Mouse (Mus musculus) hindbrain, embryonic 11.5 days (tissue): Measurements from ENCODE around the gene Tpr. TPM values are rescaled to one million over a fixed set of nuclear protein-coding genes. Genes with fewer than 3 reads are reported as not detected.

ENCODE experiments used
- ATAC-seq: fragments of 200-750 bp; cut with Nextera tagmentation; 2 replicates; pipeline ENCODE4 v1.8.0; 2017; ENCODE audit warnings: mild to moderate bottlenecking, moderate TSS enrichment, moderate library complexity; ENCODE audit not compliant: low FRiP score
- DNase-seq: peaks from one replicate; pipeline ENCODE4 v3.0.0-alpha.2; 2015; ENCODE audit warnings: low spot score
- H3K27ac ChIP-seq: fragments of 300-500 bp; sonication (generic); 2 replicates; pipeline ENCODE4 v1.5.1; 2014; ENCODE audit warnings: mild to moderate bottlenecking, low read depth, low read length
- H3K27me3 ChIP-seq: fragments of 300-500 bp; sonication (generic); 2 replicates; pipeline ENCODE4 v1.6.1; 2014; ENCODE audit warnings: mild to moderate bottlenecking, low read length, moderate library complexity, mixed read lengths; ENCODE audit not compliant: control insufficient read depth, insufficient read depth
- H3K36me3 ChIP-seq: fragments of 300-500 bp; sonication (generic); 2 replicates; pipeline ENCODE4 v1.6.1; 2014; ENCODE audit warnings: mild to moderate bottlenecking, low read length, moderate library complexity, mixed read lengths; ENCODE audit not compliant: control insufficient read depth, insufficient read depth
- H3K4me1 ChIP-seq: fragments of 300-500 bp; sonication (generic); replicated peaks from 2 replicates; pipeline ENCODE4 v1.6.1; 2014; ENCODE audit warnings: low read length, mixed read lengths; ENCODE audit not compliant: control insufficient read depth, insufficient read depth
- H3K4me2 ChIP-seq: fragments of 300-500 bp; sonication (generic); replicated peaks from 2 replicates; pipeline ENCODE4 v1.6.1; 2014; ENCODE audit warnings: mild to moderate bottlenecking, low read depth, low read length
- H3K4me3 ChIP-seq: fragments of 300-500 bp; sonication (generic); 2 replicates; pipeline ENCODE4 v1.5.1; 2014; ENCODE audit warnings: low read depth, low read length
- H3K9ac ChIP-seq: fragments of 300-500 bp; sonication (generic); 2 replicates; pipeline ENCODE4 v1.6.1; 2014; ENCODE audit warnings: low read depth, low read length
- H3K9me3 ChIP-seq: fragments of 300-500 bp; sonication (generic); 2 replicates; pipeline ENCODE4 v1.6.1; 2016; ENCODE audit warnings: low read length; ENCODE audit not compliant: control insufficient read depth
- WGBS: fragments of 180-500 bp; shearing (Covaris S2); extraction: QIAGEN DNeasy Blood & Tissue Kit; methylation state at CpG from one replicate; pipeline ENCODE4 v1.1.7; 2014; 5-methylcytosine and 5-hydroxymethylcytosine counted together
- polyA plus RNA-seq: library from polyadenylated mRNA; unstranded; fragments of >200 nt; fragmentation: Nextera tagmentation; extraction: Ambion mirVana; gene quantifications from 2 replicates; pipeline ENCODE4 v1.2.1, GENCODE M21; 2014

Gene Tpr
- polyA plus RNA-seq, 1 experiment from 2014 or later, result 199 TPM

- no peak overlapping the region for H3K9ac ChIP-seq
- H3K4me2 ChIP-seq, result no peak overlapping the region
- no peak overlapping the region for H3K27ac ChIP-seq
- ATAC-seq, result no peak
- no peaks in the 10 kb centered on the region for H3K9me3 ChIP-seq
- no peak overlapping the region for H3K4me3 ChIP-seq
- peaks cover 11% of the 10 kb centered on the region for H3K36me3 ChIP-seq
- H3K4me1 ChIP-seq, result no peaks in the 10 kb centered on the region
- H3K27me3 ChIP-seq, result no peaks in the 10 kb centered on the region
- 81% methylated on average over 3 of the region's 3 CpGs for WGBS
- no peak for DNase-seq
Observed at GRCm38 (mm10) chr1:150426216-150426615, 33.6 kb downstream of the Tpr start.

- peaks cover 15% of the 10 kb centered on the region for H3K36me3 ChIP-seq
- no peak for ATAC-seq
Observed at GRCm38 (mm10) chr1:150438641-150439040, 46.0 kb downstream of the Tpr start.

GRCm38 (mm10) chr1:150441731-150442130 is 49.1 kb downstream of the Tpr start:
- WGBS, result 85% methylated on average over 4 of the region's 4 CpGs
- Histone ChIP-seq H3K4me3 (no peak overlapping the region), H3K4me1 (no peaks in the 10 kb centered on the region), H3K4me2 (no peak overlapping the region), H3K27ac (no peak overlapping the region), H3K36me3 (peaks cover 5% of the 10 kb centered on the region), H3K9me3 (no peaks in the 10 kb centered on the region), H3K9ac (no peak overlapping the region), H3K27me3 (no peaks in the 10 kb centered on the region)
- DNase-seq (no peak), ATAC-seq (no peak)

More at GRCm38 (mm10) chr1:150438641-150439040, 46.0 kb downstream of the Tpr start:
- Histone ChIP-seq H3K27ac (no peak overlapping the region), H3K4me3 (no peak overlapping the region), H3K9ac (no peak overlapping the region), H3K9me3 (no peaks in the 10 kb centered on the region), H3K4me1 (no peaks in the 10 kb centered on the region), H3K27me3 (no peaks in the 10 kb centered on the region), H3K4me2 (no peak overlapping the region)
- no peak for DNase-seq
- 89% methylated on average over 3 of the region's 3 CpGs for WGBS

- no peak for DNase-seq
- Histone ChIP-seq H3K4me3 (no peak overlapping the region), H3K9ac (no peak overlapping the region), H3K9me3 (no peaks in the 10 kb centered on the region), H3K4me2 (no peak overlapping the region), H3K27me3 (no peaks in the 10 kb centered on the region), H3K36me3 (no peaks in the 10 kb centered on the region), H3K4me1 (no peaks in the 10 kb centered on the region), H3K27ac (no peak overlapping the region)
- no peak for ATAC-seq
- 94% methylated on average over 5 of the region's 5 CpGs for WGBS
Observed at GRCm38 (mm10) chr1:150458977-150459376, 66.3 kb downstream of the Tpr start.

- no peaks in the 10 kb centered on the region for H3K27me3 ChIP-seq
- H3K4me1 ChIP-seq, result no peaks in the 10 kb centered on the region
- no peak for DNase-seq
- no peak for ATAC-seq
- H3K36me3 ChIP-seq, result no peaks in the 10 kb centered on the region
- no peak overlapping the region for H3K27ac ChIP-seq
- H3K9ac ChIP-seq, result no peak overlapping the region
- WGBS, result 89% methylated on average over 3 of the region's 3 CpGs
- no peaks in the 10 kb centered on the region for H3K9me3 ChIP-seq
- no peak overlapping the region for H3K4me2 ChIP-seq
- H3K4me3 ChIP-seq, result no peak overlapping the region
Observed at GRCm38 (mm10) chr1:150459599-150459998, 67.0 kb downstream of the Tpr start.

GRCm38 (mm10) chr1:150460595-150460994 is 68.0 kb downstream of the Tpr start:
- no peak overlapping the region for H3K4me2 ChIP-seq
- H3K9me3 ChIP-seq, result no peaks in the 10 kb centered on the region
- ATAC-seq, result no peak
- no peak for DNase-seq
- no peak overlapping the region for H3K27ac ChIP-seq
- H3K27me3 ChIP-seq, result no peaks in the 10 kb centered on the region
- no peak overlapping the region for H3K9ac ChIP-seq
- no peak overlapping the region for H3K4me3 ChIP-seq
- WGBS, result 85% methylated on average over 7 of the region's 7 CpGs
- no peaks in the 10 kb centered on the region for H3K4me1 ChIP-seq
- H3K36me3 ChIP-seq, result no peaks in the 10 kb centered on the region

GRCm38 (mm10) chr1:150463068-150463467 is 70.4 kb downstream of the Tpr start:
- DNase-seq (no peak), ATAC-seq (no peak)
- no peak overlapping the region for H3K4me3 ChIP-seq
- H3K4me2 ChIP-seq, result no peak overlapping the region
- no peaks in the 10 kb centered on the region for H3K9me3 ChIP-seq
- no peaks in the 10 kb centered on the region for H3K4me1 ChIP-seq
- no peaks in the 10 kb centered on the region for H3K36me3 ChIP-seq
- 78% methylated on average over 5 of the region's 5 CpGs for WGBS
- no peak overlapping the region for H3K27ac ChIP-seq
- H3K27me3 ChIP-seq, result no peaks in the 10 kb centered on the region
- no peak overlapping the region for H3K9ac ChIP-seq

- Histone ChIP-seq H3K4me3 (no peak overlapping the region), H3K9me3 (no peaks in the 10 kb centered on the region), H3K4me1 (no peaks in the 10 kb centered on the region), H3K4me2 (no peak overlapping the region), H3K27ac (no peak overlapping the region), H3K36me3 (no peaks in the 10 kb centered on the region), H3K27me3 (no peaks in the 10 kb centered on the region), H3K9ac (no peak overlapping the region)
- WGBS, result 85% methylated on average over 4 of the region's 4 CpGs
- no peak for DNase-seq
- no peak for ATAC-seq
Observed at GRCm38 (mm10) chr1:150463691-150464090, 71.1 kb downstream of the Tpr start.

- no peaks in the 10 kb centered on the region for H3K27me3 ChIP-seq
- 89% methylated on average over 10 of the region's 10 CpGs for WGBS
- H3K4me1 ChIP-seq, result no peaks in the 10 kb centered on the region
- DNase-seq (no peak), ATAC-seq (no peak)
- H3K9ac ChIP-seq, result no peak overlapping the region
- H3K4me3 ChIP-seq, result no peak overlapping the region
- H3K27ac ChIP-seq, result no peak overlapping the region
- no peak overlapping the region for H3K4me2 ChIP-seq
- H3K9me3 ChIP-seq, result no peaks in the 10 kb centered on the region
- no peaks in the 10 kb centered on the region for H3K36me3 ChIP-seq
Observed at GRCm38 (mm10) chr1:150465364-150465763, 72.7 kb downstream of the Tpr start.
